Mouse (Mus musculus): ENCODE data around the gene Pmf1. TPM values are rescaled to one million over a fixed set of nuclear protein-coding genes. Genes with fewer than 3 reads are reported as not detected.

Gene Pmf1
- total RNA-seq (2017) = 60.8 and 97.2 TPM in 2 replicates

GRCm38 (mm10) chr3:88409741-88410644 lies at the start of gene Pmf1:
Pmf1 (minus strand) TSS chr3:88410331.
- peak; percentile 94 to 96 for ATAC-seq (replicated peaks in 1 of 2; ENCODE audit: insufficient read depth in 1 of 2, low FRiP score in 2 of 2, low TSS enrichment in 1 of 2, low read depth in 1 of 2, poor library complexity in 2 of 2, severe bottlenecking in 2 of 2)

- no peak for ATAC-seq (replicated peaks in 1 of 2; ENCODE audit: insufficient read depth in 1 of 2, low FRiP score in 2 of 2, low TSS enrichment in 1 of 2, low read depth in 1 of 2, poor library complexity in 2 of 2, severe bottlenecking in 2 of 2)
These were observed 48.7 kb upstream of the Pmf1 start for GRCm38 (mm10) chr3:88458778-88459219.

- ATAC-seq (replicated peaks in 1 of 2; ENCODE audit: insufficient read depth in 1 of 2, low FRiP score in 2 of 2, low TSS enrichment in 1 of 2, low read depth in 1 of 2, poor library complexity in 2 of 2, severe bottlenecking in 2 of 2) = no peak
These were observed 46.8 kb upstream of the Pmf1 start for GRCm38 (mm10) chr3:88456746-88457532.

- ATAC-seq (replicated peaks in 1 of 2; ENCODE audit: insufficient read depth in 1 of 2, low FRiP score in 2 of 2, low TSS enrichment in 1 of 2, low read depth in 1 of 2, poor library complexity in 2 of 2, severe bottlenecking in 2 of 2) = no peak
These were observed 46.2 kb upstream of the Pmf1 start for GRCm38 (mm10) chr3:88456313-88456712.

GRCm38 (mm10) chr3:88455588-88456264 lies 45.6 kb upstream of the Pmf1 start:
- ATAC-seq (replicated peaks in 1 of 2; ENCODE audit: insufficient read depth in 1 of 2, low FRiP score in 2 of 2, low TSS enrichment in 1 of 2, low read depth in 1 of 2, poor library complexity in 2 of 2, severe bottlenecking in 2 of 2) = peak in 1 of 2 experiments; percentile 18; a peak in 1 of 4 replicates

GRCm38 (mm10) chr3:88454762-88455587 lies 44.8 kb upstream of the Pmf1 start:
- ATAC-seq (replicated peaks in 1 of 2; ENCODE audit: insufficient read depth in 1 of 2, low FRiP score in 2 of 2, low TSS enrichment in 1 of 2, low read depth in 1 of 2, poor library complexity in 2 of 2, severe bottlenecking in 2 of 2) = peak; percentile 6 to 24; a peak in 2 of 4 replicates

- ATAC-seq (replicated peaks in 1 of 2; ENCODE audit: insufficient read depth in 1 of 2, low FRiP score in 2 of 2, low TSS enrichment in 1 of 2, low read depth in 1 of 2, poor library complexity in 2 of 2, severe bottlenecking in 2 of 2) = peak; percentile 33 to 40; a peak in 2 of 4 replicates
These were observed 43.9 kb upstream of the Pmf1 start for GRCm38 (mm10) chr3:88453986-88454385.

GRCm38 (mm10) chr3:88453369-88453768 lies 43.2 kb upstream of the Pmf1 start:
- ATAC-seq (replicated peaks in 1 of 2; ENCODE audit: insufficient read depth in 1 of 2, low FRiP score in 2 of 2, low TSS enrichment in 1 of 2, low read depth in 1 of 2, poor library complexity in 2 of 2, severe bottlenecking in 2 of 2) = no peak

- ATAC-seq (replicated peaks in 1 of 2; ENCODE audit: insufficient read depth in 1 of 2, low FRiP score in 2 of 2, low TSS enrichment in 1 of 2, low read depth in 1 of 2, poor library complexity in 2 of 2, severe bottlenecking in 2 of 2) = no peak
These were observed 42.6 kb upstream of the Pmf1 start for GRCm38 (mm10) chr3:88452716-88453115.

- ATAC-seq (replicated peaks in 1 of 2; ENCODE audit: insufficient read depth in 1 of 2, low FRiP score in 2 of 2, low TSS enrichment in 1 of 2, low read depth in 1 of 2, poor library complexity in 2 of 2, severe bottlenecking in 2 of 2) = no peak
These were observed 42.1 kb upstream of the Pmf1 start for GRCm38 (mm10) chr3:88452246-88452645.

- ATAC-seq (replicated peaks in 1 of 2; ENCODE audit: insufficient read depth in 1 of 2, low FRiP score in 2 of 2, low TSS enrichment in 1 of 2, low read depth in 1 of 2, poor library complexity in 2 of 2, severe bottlenecking in 2 of 2) = no peak
These were observed 40.4 kb upstream of the Pmf1 start for GRCm38 (mm10) chr3:88450379-88451131.

GRCm38 (mm10) chr3:88449395-88450023 lies 39.4 kb upstream of the Pmf1 start:
- ATAC-seq (replicated peaks in 1 of 2; ENCODE audit: insufficient read depth in 1 of 2, low FRiP score in 2 of 2, low TSS enrichment in 1 of 2, low read depth in 1 of 2, poor library complexity in 2 of 2, severe bottlenecking in 2 of 2) = no peak

GRCm38 (mm10) chr3:88448443-88448842 lies 38.3 kb upstream of the Pmf1 start:
- no peak for ATAC-seq (replicated peaks in 1 of 2; ENCODE audit: insufficient read depth in 1 of 2, low FRiP score in 2 of 2, low TSS enrichment in 1 of 2, low read depth in 1 of 2, poor library complexity in 2 of 2, severe bottlenecking in 2 of 2)

GRCm38 (mm10) chr3:88447676-88448183 lies 37.6 kb upstream of the Pmf1 start:
- ATAC-seq (replicated peaks in 1 of 2; ENCODE audit: insufficient read depth in 1 of 2, low FRiP score in 2 of 2, low TSS enrichment in 1 of 2, low read depth in 1 of 2, poor library complexity in 2 of 2, severe bottlenecking in 2 of 2) = no peak

GRCm38 (mm10) chr3:88446471-88447123 lies 36.5 kb upstream of the Pmf1 start:
- 0 out of 4 replicates have a peak, but pooled peaks have one; percentile 17 to 23 for ATAC-seq (replicated peaks in 1 of 2; ENCODE audit: insufficient read depth in 1 of 2, low FRiP score in 2 of 2, low TSS enrichment in 1 of 2, low read depth in 1 of 2, poor library complexity in 2 of 2, severe bottlenecking in 2 of 2)

Measured in hematopoietic stem cell, adult 5-6 weeks (primary cell).